Mouse (Mus musculus): ENCODE data around the gene A530032D15Rik.
"Not testable (repeated sequence)": the region's sequence is repeated elsewhere in the genome, so short reads cannot be mapped to it uniquely, and the experiment has no call there.

GRCm38 (mm10) chr1:85093011-85093572 lies 16.6 kb downstream of the A530032D15Rik start:
- TF ChIP-seq GATA1, TAL1 (IDR thresholded peaks at IDR 0.05; ENCODE audit: low read length): not testable (repeated sequence)

Measured in erythroblast, embryonic 14.5 days (primary cell).